Mouse (Mus musculus) layer of hippocampus, postnatal 14 days (tissue): Measurements from ENCODE around the gene Amotl2. TPM values are rescaled to one million over a fixed set of nuclear protein-coding genes. Genes with fewer than 3 reads are reported as not detected.
"Not testable (repeated sequence)": the region's sequence is repeated elsewhere in the genome, so short reads cannot be mapped to it uniquely, and the experiment has no call there.

Source experiments
- DNase-seq, 2 experiments: peaks; one replicate each; pipeline ENCODE4 v3.0.0; 2021 to 2022; ENCODE audit warnings: low spot score in 2 of 2, mixed read lengths in 1 of 2
- total RNA-seq, 2 experiments: library from RNA; stranded (reverse); gene quantifications; 2 replicates each; pipeline ENCODE4 v1.2.3; 2021

Gene Amotl2
- total RNA-seq, 2 experiments from 2014 or later, result 23.3 to 25.3 TPM

DNA sequence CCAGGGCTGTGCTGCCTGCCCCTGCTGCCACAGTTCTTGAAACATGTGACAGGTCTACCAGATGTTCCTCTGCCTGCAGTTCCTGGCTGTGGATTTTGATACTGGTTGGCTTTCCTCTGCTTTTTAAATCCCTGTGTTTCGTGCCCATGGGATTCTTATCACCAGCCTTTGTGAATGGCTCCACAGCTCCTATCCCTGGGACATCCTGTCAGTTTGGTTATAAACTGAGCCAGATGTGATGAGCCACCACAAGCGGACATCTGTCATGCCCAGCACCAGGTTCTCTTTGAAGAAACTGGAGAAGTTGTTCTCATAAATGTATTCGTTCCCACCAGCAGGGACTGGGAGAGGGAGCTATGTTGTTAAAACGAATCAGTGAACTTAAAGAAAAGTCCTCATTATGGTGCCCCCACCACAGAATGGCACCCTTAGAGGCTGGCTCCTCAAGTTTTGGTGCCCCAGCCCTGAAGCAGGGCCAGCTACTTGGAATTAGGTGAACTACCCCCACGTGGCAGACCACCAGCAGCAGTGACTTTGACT lies 15.9 kb downstream of the Amotl2 start:
- no peak for DNase-seq

DNA sequence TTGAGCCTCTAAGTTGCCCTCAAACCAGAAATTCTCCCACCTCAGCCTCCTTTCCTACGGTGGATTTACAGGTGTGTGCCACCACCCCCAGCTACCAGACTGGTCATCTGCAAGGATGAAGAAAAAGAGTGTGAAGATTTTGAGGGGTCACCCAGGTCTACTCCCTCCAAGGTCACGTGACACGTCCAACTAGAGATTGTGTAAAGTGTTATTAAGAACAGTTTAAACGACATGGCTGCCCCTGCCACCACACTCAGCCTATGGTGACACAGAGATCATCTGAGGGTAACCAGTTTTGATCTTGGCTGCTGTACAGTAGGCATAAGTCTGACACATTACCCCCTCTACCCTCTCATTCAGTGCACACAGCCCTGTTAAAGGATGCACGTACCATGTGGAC lies 17.0 kb downstream of the Amotl2 start:
- DNase-seq, result no peak

DNA sequence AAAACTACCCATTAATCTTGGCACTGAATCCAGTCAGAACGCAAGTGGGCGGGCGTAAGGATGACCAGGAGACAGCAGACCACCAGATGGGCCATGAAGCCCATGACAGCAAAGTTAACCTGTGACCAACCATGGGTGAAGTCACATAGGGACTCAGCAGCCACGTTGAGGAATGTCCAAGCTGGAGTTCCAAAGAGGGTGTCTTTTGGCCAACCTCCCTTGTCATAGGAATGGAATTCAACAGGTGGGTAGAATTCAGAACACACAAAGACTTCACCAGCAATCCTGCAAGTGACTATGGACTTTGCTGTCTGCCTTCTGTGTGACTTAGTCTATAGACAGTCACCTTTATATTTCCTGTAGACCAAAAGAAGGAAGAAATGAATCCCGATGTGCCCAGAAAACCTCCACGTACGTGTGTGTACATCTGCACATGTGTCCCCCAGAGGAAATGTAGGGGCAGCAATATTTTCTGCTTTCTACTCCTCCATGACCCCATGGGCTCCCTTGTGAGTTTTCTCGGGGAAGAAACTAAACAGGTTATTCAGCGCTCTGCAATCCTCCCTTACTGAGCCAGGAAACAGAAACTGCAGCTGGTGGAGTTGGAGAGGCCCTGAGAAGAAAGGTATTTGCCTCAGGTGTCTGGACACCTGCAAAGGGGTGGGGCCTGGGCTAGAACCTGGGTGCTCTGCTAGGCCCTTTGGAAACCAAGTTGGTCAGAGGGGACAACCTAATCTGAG lies 17.7 kb downstream of the Amotl2 start:
- DNase-seq, result no peak

DNA sequence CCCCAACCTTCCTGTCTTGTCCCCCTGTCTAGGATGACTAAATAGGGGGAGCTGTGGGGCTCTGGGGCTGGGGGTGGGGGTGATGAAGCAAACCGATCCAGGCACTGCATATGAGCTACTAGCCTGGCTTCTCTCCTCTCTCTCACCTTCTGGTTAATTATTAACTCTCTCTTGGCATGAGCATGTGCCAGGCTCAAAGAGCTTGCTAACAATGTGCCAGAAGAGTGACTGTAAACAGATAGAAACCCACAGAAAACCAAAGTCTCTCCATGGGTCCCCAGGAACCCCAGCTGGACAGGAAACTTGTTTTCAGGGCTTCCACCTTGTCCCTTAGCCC lies 18.2 kb downstream of the Amotl2 start:
- no peak for DNase-seq

DNA sequence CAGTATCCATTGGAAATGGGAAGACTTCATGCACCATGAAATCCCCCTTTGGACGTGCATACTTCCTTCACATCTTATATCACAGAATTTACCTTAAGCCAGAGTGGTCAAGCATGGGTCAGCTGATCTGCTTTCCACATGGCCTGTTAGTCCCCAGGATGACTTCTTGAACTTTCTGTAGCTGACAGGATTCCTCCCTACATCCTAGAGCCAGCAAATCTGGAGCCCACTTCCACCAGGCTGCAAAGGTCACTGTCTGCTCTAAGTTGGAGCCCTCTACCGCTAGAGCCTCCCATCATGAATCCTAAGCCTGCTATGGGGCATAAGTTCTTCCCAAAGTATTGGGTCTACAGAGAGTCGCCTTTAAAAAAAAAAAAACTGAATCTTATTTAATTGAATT lies 18.8 kb downstream of the Amotl2 start:
- DNase-seq, result no peak

DNA sequence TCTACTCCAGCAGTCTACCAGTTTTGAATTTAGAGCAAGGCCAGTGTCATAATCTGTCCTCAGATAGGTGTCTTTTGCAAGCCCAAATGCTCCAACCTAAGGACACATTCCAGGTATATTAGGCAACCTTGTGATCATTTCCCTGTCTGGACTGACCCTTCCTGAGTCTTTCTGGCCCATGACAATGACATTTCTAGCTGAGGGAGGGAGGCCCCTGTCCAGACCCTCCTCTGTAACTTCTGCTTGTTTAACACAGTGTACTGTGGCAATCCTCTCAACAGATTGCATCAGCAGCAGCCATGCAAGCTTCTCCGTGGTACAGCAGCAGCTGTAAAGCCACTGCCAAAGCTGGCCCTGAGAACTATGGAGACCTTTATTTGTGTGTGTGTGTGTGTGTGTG lies 19.5 kb downstream of the Amotl2 start:
- DNase-seq, result no peak

DNA sequence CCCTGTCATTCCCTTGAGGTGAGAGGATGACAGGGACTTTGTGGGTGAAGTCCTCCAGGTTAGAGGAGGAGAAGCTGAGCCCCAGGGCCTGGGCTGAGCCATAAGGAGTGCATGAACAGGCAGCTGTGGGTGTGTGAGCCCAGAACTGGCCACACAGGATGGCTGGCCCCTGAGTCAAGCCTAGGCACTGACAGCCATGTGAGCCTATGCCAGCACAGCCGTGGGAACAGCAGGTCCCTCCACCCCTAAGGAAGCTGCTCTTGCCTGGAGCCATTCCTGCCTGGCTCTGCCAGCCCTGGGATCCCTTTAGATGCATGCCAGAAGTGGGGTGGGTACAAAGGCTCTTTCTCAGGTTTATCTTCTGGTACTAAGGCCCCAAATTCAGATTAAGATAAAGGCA lies 20.9 kb downstream of the Amotl2 start:
- DNase-seq, result no peak

DNA sequence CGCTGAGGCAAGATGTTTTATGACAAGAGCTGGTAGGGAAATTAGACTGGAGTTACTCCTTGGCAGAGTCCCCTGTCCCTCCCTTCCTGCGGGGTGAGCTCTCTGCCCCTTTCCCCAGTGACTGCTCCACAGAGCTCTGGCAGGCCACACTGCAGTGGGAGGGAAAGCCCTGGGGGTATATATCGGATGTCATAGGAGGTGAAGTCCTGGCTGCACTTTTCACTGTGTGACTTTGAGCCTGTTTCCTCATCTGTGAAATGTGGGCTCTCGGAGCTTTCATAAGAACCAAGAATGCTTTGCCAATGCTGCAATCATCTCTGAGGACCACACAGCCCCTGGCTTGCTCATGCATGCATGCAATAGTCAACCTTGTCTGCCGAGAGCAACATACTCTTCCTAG lies 30.3 kb downstream of the Amotl2 start:
- DNase-seq, result no peak

DNA sequence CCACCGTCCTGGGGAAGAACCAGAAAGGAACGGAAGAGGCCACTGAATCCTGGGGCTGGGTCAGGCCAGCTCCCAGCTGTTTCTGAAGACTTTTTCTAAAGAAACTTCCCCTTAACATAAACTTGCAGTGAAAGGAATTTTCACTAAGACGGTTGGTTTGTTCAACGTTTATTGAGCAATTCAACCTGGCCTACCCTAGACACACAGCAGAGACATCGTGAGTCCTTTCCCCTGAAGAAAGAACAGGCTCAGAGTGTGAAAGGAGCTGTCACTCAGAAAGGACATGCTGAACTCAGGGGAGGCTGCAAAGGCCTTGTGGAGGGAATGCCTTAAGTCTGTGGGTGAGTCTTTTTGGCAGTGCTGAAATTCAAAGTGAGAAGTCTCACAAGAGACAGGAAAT lies 31.4 kb downstream of the Amotl2 start:
- DNase-seq, result no peak

DNA sequence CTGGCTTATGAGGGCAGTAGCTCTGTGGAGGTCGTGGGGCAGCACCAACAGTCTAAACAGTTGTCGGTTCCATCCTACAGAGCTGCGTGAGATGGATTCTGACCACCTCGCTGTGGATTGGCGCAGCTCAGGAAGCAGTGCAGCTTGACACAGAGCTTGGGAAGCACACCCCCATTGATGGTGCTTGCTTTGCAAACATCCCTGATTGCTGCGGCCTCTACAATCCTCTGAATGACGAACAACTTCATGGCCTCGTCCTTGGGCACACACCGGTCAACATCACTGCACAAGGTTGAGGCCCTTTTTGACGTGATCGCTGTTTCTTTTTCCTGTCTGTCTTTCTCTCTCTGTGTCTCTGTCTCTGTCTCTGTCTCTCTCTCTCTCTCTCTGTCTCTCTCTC lies 32.7 kb downstream of the Amotl2 start:
- DNase-seq, result no peak

DNA sequence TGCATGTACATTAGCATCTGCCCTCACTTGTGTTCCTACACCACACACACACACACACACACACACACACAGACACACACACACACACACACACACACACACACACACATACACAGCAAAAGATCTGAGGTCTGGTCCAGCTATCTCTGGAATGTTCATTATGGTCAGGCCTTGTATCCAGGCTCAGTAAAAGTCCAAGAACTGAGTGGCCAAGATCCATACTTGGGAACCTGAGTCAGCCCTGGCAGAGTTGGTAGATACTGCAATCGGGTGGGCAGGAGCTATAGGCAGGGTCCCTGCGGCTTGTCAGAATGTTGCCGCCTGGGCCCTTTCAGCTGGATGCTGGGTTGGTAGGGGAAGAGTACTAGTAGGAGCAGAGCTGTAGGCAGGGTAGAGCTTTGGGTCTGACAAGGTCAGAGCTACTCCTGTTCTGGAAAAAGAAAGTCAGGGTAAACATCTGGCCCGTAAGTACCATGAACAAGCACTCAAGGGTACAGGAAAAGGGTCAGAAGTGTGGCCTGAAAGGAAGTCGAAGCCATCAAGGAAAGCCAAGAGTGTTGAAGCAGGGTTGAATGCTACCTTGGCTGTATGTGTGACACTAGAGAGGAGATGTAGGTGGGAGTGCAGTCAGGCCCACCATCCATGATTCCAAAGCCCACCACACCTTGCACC lies 35.3 kb downstream of the Amotl2 start:
- no peak for DNase-seq

DNA sequence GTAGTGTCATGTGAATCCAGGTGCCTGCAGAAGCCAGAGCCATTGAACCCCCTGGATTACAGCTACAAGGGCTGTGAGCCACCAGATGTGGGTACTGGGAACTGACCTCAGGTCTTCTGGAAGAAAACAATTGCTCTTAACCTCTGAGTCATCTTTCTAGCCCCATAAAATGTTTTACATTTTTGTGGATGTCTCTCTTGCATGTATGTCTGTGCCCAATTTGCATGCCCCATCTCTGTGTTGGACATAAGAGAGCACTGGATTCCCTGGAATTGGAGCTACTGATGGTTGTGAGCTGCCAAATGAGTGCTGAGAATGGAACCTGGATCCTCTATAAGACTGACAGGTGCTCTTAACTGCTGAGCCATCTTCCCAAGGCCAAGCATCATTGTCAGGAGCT lies 36.8 kb downstream of the Amotl2 start:
- DNase-seq, result no peak

DNA sequence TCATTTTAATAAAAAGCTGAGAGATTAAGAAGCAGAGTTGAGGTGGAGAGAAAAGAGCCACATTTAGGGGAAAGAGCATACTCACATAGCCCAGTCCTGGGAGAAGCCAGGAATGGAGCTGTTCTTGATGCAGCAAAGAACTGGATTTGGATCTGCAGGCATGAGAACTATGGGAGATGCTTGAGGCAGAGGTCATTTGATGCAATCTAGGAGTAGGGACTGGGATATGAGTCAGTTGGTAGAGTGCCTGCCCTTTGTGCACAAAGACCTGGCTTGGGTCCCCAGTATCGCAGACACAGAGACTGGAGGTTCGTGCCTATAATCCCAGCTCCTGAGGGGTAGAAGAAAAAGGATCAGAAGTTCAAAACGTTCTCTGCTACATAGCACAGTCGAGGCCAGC lies 38.7 kb downstream of the Amotl2 start:
- no peak for DNase-seq

DNA sequence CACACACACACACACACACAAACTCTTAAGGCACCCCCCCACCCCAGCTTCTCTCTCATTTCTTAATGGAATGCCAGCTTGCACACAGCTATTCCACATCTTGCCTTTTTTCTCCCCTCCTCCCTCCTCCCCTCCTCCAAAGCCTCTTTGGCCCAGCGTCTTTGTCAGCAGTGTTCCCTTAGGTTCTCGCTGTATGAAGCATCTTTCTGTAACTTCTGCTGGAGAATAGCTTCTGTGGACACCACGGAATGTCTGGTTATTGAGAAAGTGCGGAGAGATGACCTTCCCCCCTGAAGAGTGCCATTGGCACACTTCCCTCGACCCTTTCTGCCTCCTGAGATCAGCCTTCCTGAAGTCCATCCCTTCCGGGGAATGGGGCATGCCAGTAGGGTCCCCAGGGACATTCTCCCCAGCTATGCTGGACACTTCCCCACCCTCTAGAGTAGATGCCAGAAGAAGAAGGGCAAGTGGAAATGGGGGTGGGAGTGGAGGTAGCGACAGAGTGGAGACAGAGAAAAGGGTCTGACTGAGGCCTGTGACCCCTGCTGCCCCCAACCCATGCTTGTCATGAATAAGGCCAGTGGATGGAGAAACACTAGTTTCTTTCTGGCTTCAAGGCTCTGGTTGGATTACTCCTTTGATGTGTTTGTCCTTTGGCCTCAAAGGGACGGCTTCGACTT lies 39.3 kb downstream of the Amotl2 start:
- DNase-seq, result no peak

DNA sequence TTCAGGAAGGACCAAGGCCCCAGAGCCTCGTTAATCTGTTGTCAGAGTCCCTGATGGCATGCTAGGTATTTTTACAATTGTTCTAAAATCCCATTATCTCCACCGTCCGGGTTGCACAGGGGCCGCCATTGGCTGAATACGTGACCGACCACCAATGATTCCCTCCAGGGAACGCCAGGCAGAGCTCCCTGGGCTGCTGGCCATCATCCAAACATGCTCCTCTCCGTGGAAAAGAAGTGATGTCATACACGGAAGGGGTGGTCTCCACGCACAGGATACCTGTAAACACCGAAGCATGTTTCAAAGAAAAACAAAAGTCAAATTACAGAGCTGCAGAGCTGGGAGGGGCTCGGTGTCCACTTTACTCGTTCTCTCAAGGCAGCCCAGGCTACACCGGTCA lies 39.9 kb downstream of the Amotl2 start:
- no peak for DNase-seq

DNA sequence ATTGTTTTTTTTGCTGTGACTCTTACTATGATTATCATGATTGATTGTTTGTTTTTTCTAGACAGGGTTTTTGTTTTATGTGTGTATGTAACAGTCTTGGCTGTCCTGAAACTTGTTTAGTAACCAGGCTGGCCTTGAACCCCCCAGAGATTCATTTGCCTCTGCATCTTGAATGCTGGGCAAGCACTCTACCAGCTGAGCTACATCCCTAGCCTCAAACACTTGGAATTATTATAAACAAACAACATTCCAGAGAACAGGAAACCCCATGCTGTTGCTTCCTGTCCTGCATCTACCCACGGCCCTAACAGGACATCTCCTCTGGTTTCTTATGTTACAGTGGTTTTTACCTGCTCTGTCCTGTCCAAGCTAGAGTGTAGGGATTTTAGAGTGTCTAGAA lies 42.4 kb downstream of the Amotl2 start:
- DNase-seq, result no peak

DNA sequence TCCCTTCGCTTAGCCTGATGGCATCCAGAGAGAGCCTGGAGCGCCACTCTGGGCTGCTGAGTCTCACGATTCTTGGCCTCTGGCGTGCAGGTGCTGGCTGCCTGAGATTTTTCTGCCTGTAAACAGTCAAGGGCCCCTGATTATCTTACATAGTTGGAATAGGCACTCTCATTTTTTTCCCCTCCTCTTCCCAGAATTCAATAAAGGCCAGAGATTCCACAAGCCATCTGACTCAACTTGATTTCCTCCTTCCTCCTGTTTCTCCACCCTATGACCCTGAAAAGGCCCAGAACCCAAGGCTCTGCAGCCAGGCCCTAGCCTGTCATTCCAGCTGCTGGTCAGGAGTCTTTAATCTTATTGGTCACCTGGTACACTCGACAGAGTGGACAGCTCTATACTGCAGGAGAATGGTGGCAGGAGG lies 43.1 kb downstream of the Amotl2 start:
- no peak for DNase-seq

DNA sequence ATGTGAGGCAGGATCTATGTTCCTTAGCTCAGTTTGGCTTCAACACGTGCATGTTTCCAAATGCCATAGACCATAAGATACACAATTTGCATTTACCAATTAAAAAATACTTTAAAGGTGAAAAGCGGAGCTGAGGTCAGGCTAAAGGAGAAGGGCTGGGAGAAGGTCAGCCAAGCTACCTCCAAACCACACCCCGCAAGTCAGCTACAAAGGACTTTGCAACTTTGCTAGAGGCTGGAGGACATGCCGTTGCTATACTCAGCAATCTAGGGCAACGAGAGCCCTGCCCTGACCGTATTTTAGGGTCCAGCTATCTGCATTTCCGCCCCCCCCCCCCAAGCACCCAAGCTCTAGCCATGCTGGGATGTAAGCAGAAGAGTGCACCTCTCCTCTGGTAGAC lies 45.1 kb downstream of the Amotl2 start:
- DNase-seq, result no peak

DNA sequence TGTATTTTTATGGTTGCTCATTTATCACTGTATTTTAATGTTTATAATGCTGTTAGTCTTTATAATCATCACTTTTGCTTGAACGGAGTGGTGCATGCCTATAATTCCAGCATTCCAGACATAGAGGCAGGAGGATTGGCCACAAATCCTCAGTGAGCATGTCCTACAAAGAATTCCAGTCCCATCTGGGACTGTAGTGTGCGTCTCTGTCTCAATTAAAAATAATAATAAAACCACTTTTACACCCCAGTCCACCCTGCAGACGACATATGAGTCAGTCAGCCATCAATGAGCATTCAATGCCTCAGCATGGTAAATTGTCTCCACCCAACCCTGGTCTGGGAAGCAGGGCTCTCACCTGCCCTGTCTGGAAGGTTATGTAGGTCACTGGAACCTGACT lies 46.4 kb downstream of the Amotl2 start:
- no peak for DNase-seq

DNA sequence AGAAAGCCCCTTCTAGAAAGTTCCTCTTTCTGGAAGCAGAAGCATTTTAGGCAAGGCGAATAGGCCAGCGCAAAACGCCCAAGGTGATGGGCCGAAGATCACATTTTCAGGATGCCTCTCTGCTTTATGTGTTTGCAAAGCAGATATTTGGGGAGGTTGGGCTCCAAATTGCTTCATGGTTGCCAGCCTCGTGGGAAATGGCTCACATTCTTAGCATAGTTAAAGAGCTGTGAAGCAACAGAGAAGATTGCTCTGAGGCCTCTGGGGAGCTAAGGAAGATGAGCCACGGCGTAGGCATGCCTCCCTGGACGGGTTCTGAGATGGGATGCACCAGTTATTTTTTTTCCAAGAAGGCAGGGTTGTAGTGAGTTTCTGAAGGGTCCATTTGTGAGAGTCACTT lies 47.0 kb downstream of the Amotl2 start:
- no peak for DNase-seq

DNA sequence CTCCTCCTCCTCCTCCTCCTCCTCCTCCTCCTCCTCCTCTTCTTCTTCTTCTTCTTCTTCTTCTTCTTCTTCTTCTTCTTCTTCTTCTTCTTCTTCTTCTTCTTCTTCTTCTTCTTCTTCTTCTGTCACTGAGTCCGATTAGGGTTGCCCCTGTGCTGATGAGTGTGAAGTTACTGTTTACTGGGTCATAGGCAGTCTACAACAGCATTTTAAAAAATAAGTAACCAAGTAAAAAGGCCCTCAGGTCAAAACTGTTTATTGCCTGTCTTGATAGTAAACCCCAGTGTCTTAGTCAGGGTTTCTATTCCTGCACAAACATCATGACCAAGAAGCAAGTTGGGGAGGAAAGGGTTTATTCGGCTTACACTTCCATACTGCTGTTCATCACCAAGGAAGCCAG lies 48.1 kb downstream of the Amotl2 start:
- not testable (repeated sequence) for DNase-seq

DNA sequence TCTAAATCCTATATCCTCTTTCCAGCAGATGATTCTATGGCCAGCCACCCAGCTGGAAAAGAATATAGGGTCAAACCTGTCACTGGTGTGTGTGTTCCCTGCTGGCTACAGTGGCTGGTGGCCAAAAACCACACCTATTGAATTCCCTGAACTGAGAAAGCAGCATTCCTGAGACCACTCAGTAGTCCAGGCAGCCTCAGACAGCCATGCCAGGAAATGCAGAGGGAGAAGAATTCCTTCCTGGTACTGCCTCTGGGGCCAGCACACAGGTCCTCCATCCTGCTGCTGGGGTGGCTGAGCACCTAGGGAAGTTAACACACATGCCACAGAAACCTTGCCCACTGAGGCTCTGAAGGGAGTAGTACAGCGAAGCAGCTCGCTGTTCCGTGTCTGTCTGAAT lies 50.3 kb downstream of the Amotl2 start:
- no peak for DNase-seq
